Mouse (Mus musculus) thymus, postnatal 36 days (tissue): ENCODE data around the gene Cideb.
A peak's percentile ranks its signal among the peaks of the same experiment; 100 is the strongest.

Experiments used
- DNase-seq, 2 experiments: peaks; one replicate each; pipeline ENCODE4 v3.0.0; 2022; ENCODE audit warnings: mixed read lengths in 2 of 2

Gene Cideb

GRCm38 (mm10) chr14:55721700-55722437 lies 36.4 kb downstream of the Cideb start, which contains the start of gene Rabggta:
Gene Rabggta (minus strand): TSS chr14:55722263.
- peak; percentile 97 to 98 for DNase-seq

- no peak for DNase-seq
Observed at GRCm38 (mm10) chr14:55721076-55721475, 37.2 kb downstream of the Cideb start.

GRCm38 (mm10) chr14:55720666-55721065 lies 37.6 kb downstream of the Cideb start:
- no peak for DNase-seq

- DNase-seq = no peak
Observed at GRCm38 (mm10) chr14:55719737-55720136, 38.5 kb downstream of the Cideb start.

GRCm38 (mm10) chr14:55716884-55717283 lies 41.4 kb downstream of the Cideb start:
- no peak for DNase-seq

GRCm38 (mm10) chr14:55716271-55716670 lies 42.0 kb downstream of the Cideb start:
- no peak for DNase-seq

GRCm38 (mm10) chr14:55714893-55715292 lies 43.4 kb downstream of the Cideb start:
- DNase-seq = no peak

GRCm38 (mm10) chr14:55713729-55714122 lies 44.5 kb downstream of the Cideb start, which contains the start of gene Tgm1:
Gene Tgm1 (minus strand): TSS chr14:55713926.
- DNase-seq = no peak

- no peak for DNase-seq
Observed at GRCm38 (mm10) chr14:55713007-55713728, 45.1 kb downstream of the Cideb start.

GRCm38 (mm10) chr14:55711786-55712185 lies 46.5 kb downstream of the Cideb start:
- no peak for DNase-seq

GRCm38 (mm10) chr14:55709509-55709908 lies 48.7 kb downstream of the Cideb start:
- DNase-seq = no peak

GRCm38 (mm10) chr14:55707397-55707796 lies 50.9 kb downstream of the Cideb start:
- DNase-seq = no peak

GRCm38 (mm10) chr14:55706051-55706600 lies 52.1 kb downstream of the Cideb start:
- DNase-seq = no peak
